Mouse (Mus musculus): ENCODE data around the gene Magt1. TPM values are rescaled to one million over a fixed set of nuclear protein-coding genes. Genes with fewer than 3 reads are reported as not detected.
A peak's percentile ranks its signal among the peaks of the same experiment; 100 is the strongest.
"Not testable (repeated sequence)": the region's sequence is repeated elsewhere in the genome, so short reads cannot be mapped to it uniquely, and the experiment has no call there.

Gene Magt1
- polyA plus RNA-seq, 1 experiment from 2014 or later = 27.0 TPM

DNA sequence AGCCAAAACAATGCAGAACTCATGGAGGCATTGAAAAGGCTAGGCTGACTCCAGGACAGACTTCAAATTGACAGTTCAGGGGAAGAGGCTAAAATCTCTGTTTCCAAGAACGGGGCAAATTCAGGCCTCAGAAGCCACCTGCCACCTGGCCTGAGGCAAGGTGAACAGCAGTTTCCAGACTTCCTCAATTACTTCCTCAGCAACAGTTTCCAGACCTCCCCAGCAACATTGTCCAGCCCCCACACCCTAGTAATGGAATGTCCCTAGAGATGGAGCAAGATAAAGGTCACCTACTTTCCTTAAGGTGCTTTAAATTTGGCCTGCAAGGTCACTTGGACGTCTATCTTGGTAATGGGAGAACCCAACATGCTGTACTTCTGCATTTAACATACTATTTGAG is 74.0 kb downstream of the Magt1 start:
- H3K4me1 ChIP-seq = no peaks in the 10 kb centered on the region
- no peak for ATAC-seq

DNA sequence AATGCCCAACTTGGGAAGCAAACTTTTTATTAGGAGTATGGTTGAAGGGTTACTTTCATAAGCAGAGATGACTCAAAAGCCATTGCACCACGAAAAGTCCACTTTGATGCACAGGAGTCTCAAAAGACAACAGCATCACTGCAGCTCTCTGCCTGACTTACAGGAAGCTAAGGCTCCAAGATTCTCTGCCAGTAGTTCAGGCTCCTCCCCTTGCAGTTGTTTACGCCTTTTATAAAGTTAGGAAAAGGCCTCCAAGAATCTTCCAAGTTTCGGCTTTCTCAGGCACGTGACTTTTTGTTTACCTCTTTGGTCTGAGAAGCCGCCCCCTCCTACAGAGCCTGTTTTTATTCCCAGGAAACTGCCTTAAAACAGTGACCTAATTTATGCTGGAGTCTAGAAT is 77.4 kb downstream of the Magt1 start:
- no peak for ATAC-seq
- H3K27ac ChIP-seq = no peak overlapping the region
- WGBS = 56% methylated on average over 5 of the region's 5 CpGs

More for the DNA sequence above, 74.0 kb downstream of the Magt1 start:
- H3K4me2 ChIP-seq = no peak overlapping the region
- no peaks in the 10 kb centered on the region for H3K36me3 ChIP-seq (ENCODE audit: poor library complexity, severe bottlenecking)
- no peaks in the 10 kb centered on the region for H3K9me3 ChIP-seq (replicated peaks)
- H3K27ac ChIP-seq = no peak overlapping the region
- WGBS = 72% methylated on average over 2 of the region's 2 CpGs
- no peak overlapping the region for H3K9ac ChIP-seq
- no peaks in the 10 kb centered on the region for H3K27me3 ChIP-seq
- H3K4me3 ChIP-seq = no peak overlapping the region

DNA sequence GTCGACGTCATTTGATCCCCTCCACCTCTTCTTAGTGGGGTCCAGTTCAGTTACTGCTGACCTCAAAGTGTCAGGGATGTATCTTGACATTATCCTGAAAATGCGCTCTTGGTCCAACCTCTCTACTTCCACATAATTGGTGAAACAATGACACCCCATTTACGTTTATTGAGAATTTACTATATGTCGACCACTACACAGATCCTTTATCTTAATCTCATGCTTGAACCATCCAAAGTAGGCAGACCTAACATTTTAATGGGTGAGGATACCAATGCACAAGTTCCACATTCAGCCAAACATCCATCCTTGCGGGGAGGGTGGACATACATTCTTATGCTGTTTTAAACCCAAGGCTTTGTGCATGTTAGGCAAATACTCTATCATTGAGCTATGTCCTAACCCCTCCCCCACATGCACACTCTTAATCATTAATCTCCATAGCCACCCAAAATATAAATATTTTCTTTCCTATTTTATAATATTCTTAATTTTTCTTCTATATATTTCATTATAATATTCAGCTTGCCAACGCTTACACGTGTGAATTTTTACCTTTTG is 82.1 kb downstream of the Magt1 start:
- H3K36me3 ChIP-seq (ENCODE audit: poor library complexity, severe bottlenecking) = no peaks in the 10 kb centered on the region
- H3K27ac ChIP-seq = peak overlapping the region; percentile 94; the same call in 1 of the 2 replicates
- H3K27me3 ChIP-seq = no peaks in the 10 kb centered on the region
- peaks cover 13% of the 10 kb centered on the region for H3K4me1 ChIP-seq
- H3K9me3 ChIP-seq (replicated peaks) = no peaks in the 10 kb centered on the region
- no peak overlapping the region for H3K9ac ChIP-seq
- H3K4me2 ChIP-seq = peak overlapping the region; percentile 42
- peak; percentile 36 for ATAC-seq
- H3K4me3 ChIP-seq = peak overlapping the region; percentile 62
- WGBS = 38% methylated on average over 8 of the region's 8 CpGs

More for the DNA sequence above, 77.4 kb downstream of the Magt1 start:
- no peak overlapping the region for H3K4me3 ChIP-seq
- H3K9ac ChIP-seq = no peak overlapping the region
- no peaks in the 10 kb centered on the region for H3K9me3 ChIP-seq (replicated peaks)
- H3K4me1 ChIP-seq = no peaks in the 10 kb centered on the region
- H3K36me3 ChIP-seq (ENCODE audit: poor library complexity, severe bottlenecking) = no peaks in the 10 kb centered on the region
- no peak overlapping the region for H3K4me2 ChIP-seq
- H3K27me3 ChIP-seq = no peaks in the 10 kb centered on the region

DNA sequence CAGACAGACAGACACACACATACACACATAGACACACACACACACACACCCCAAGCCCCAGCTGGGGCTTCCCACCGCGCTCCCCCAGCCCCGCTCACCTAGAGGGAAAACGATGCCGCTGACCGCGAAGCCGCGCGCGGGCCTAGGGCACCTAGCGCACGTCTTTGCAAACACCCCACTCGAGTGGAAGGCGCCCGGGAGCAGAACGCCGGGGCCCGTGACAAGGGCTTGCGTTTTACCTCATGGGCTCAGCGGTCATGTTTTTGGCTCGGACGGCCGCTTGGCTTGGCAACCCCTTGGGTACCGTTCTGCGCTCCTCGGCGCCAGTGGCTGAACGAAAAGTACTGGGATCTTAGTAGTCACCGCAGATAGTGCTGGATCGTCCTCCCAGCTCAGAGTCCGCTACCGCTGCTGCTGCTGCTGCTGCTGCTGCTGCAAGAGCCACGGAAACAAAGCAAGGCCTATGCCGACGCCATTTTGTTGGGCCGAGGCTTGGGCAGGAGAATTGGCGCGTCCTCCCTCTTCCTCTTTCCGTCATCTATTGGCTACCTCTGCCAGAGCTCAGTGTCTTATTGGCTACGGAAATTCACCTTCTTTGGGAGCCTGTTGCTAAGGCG is 82.7 kb downstream of the Magt1 start, which contains the start of gene Atrx:
TSS of gene Atrx (minus strand) at position 543 of the 617 bp plus-strand sequence.
- H3K27me3 ChIP-seq = no peaks in the 10 kb centered on the region
- H3K4me3 ChIP-seq = peak within 1 kb of the TSS; percentile 62
- peak within 1 kb of the TSS; percentile 59 for H3K4me2 ChIP-seq
- H3K27ac ChIP-seq = peak within 1 kb of the TSS; percentile 94
- no peaks in the 10 kb centered on the region for H3K9me3 ChIP-seq (replicated peaks)
- peak within 1 kb of the TSS; percentile 89 for H3K9ac ChIP-seq
- peak; percentile 96 for ATAC-seq
- WGBS = 19% methylated on average over 42 of the region's 42 CpGs
- H3K4me1 ChIP-seq = peaks cover 13% of the 10 kb centered on the region
- H3K36me3 ChIP-seq (ENCODE audit: poor library complexity, severe bottlenecking) = no peaks in the 10 kb centered on the region

DNA sequence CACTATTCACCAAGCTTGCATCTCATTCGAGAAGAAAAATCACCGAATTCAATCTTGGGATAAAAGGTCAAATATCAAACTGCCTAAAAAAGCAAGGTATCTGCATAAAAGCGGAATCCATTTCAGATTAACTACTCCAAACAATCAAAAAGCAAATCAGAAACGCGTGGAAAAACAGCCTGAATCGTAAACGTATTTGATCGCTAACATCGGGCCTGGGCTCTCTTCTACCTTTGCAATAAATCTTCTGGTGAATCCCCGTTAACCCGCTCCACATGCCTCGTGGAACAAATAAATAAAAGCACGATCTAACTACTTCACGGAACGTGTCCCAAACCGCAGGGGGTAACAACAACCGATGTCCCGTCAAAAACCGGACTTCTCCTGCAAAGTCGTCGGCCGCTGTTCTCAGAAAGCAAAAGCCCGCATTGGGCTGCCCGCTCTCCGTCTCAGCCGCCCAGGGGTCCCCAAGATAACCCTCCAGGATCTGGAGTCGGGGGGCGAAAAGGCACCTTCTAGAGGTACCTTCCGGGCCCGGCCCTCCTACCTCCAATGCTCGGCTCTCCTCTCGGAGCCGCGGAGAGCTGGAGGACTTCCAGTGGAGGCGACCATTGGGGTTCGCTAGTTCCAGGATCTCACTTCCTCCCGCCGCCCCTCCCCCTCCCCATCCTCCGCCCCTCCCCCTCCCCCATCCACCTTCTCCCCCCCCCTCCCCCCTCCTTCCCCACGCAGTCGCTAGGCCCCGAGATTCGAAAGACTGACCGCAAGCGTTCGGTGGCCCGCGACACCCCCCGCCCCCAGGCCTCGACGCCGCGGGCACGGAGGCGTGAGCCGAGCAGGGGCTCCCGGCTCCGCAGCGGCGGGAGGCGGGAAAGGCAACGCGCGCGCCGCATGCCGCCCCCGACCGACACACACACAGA is 83.5 kb downstream of the Magt1 start:
- peak overlapping the region; percentile 62 for H3K4me3 ChIP-seq
- peak overlapping the region; percentile 89 for H3K9ac ChIP-seq
- H3K4me2 ChIP-seq = peak overlapping the region; percentile 59
- 32% methylated on average over 44 of the region's 69 CpGs for WGBS
- no peaks in the 10 kb centered on the region for H3K27me3 ChIP-seq
- H3K36me3 ChIP-seq (ENCODE audit: poor library complexity, severe bottlenecking) = no peaks in the 10 kb centered on the region
- H3K27ac ChIP-seq = peak overlapping the region; percentile 94
- no peaks in the 10 kb centered on the region for H3K9me3 ChIP-seq (replicated peaks)
- H3K4me1 ChIP-seq = peaks cover 13% of the 10 kb centered on the region
- ATAC-seq = peak; percentile 57

DNA sequence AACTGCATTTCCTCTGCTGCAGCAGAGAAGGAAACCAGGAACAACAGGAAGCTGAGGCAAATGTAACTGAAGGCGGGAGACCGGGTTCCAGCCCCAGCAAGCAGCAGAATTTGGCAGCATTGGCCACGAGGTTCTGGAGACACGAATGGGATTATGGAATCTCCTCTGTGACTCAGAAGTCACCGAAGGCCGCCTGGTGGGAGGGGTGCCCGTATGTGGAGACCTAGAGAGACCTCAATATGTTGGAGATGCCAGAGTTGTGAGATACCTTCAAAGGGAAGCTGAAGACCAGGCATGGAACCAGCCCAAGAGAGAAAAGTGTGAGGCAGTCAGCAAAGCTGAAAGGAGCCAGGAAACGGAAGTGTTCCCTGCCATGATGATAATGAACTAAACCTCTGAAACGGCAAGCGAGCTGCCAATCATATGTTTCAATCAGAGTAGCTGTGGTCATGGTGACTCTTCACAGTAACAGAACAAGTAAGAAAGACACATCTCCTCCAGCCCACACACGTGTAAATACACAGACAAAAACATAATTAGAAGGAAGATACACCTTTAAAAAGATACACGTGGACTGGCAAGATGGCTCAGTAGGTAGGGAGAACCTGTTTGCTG is 85.5 kb downstream of the Magt1 start:
- WGBS = 77% methylated on average over 12 of the region's 12 CpGs
- Histone ChIP-seq H3K4me2 (peak overlapping the region; percentile 59), H3K4me1 (peaks cover 13% of the 10 kb centered on the region), H3K9me3 (replicated peaks) (no peaks in the 10 kb centered on the region), H3K4me3 (0 out of 2 replicates have a peak overlapping the region, but pooled peaks have one; percentile 62), H3K36me3 (ENCODE audit: poor library complexity, severe bottlenecking) (no peaks in the 10 kb centered on the region), H3K27ac (no peak overlapping the region), H3K9ac (no peak overlapping the region), H3K27me3 (no peaks in the 10 kb centered on the region)
- no peak for ATAC-seq

DNA sequence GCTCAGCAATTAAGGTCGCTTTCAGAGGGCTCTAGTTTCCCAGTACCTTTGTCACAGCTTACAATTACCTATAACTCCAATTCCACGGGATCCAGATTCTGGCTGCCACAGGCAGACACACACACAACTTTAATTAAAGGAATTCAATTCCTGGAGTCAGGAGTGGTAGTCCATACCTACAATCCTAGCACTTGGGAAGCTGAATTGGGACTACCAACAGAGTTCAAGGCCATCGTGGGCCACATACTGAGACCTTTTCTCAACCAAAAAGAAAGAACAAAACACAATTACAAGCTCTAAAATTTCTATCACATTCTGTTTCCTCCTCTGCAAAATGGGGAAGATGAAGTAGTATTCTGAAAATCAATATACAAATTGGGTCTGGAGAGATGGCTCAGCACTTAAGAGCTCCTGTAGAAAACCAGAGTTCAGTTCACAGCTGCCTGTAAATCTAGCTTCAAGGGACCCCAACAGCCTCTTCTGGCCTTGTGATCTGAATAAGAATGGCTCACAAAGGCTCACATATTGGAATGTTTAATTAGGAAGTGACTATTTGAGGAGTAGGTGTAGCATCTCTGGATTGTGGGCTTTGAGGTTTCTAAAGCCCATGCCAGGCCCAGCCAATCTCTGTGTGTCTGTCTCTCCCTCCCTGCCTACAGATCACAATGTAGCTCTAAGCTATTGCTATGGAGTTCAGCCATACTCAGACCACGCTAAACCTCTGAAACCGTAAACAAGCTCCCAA is 87.2 kb downstream of the Magt1 start:
- H3K4me3 ChIP-seq = no peak overlapping the region
- no peak for ATAC-seq
- H3K27ac ChIP-seq = no peak overlapping the region
- H3K9ac ChIP-seq = no peak overlapping the region
- H3K4me1 ChIP-seq = peaks cover 13% of the 10 kb centered on the region
- no peaks in the 10 kb centered on the region for H3K27me3 ChIP-seq
- 83% methylated on average over 5 of the region's 5 CpGs for WGBS
- no peaks in the 10 kb centered on the region for H3K36me3 ChIP-seq (ENCODE audit: poor library complexity, severe bottlenecking)
- H3K4me2 ChIP-seq = no peak overlapping the region
- H3K9me3 ChIP-seq (replicated peaks) = no peaks in the 10 kb centered on the region

DNA sequence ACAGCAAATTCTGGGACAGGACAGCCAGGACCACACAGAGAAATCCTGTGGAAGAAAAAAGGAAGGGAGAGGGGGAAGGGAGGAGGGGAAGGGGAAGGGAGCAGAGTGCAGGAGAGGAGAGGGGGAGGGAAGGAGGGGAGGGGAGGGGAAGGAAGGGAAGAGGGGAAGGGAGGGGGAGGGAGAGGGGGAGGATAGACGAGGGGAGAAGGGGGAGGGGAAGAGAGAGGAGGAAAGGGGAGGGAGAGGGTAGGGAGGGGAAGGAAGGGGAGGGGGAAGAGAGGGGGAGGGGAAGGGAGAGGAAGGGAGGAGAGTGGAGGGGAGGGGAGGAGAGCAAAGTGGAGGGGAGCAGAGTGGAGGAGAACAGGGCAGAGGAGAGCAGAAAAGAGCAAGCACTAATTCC is 87.8 kb downstream of the Magt1 start:
- no peaks in the 10 kb centered on the region for H3K9me3 ChIP-seq (replicated peaks)
- H3K9ac ChIP-seq = no peak overlapping the region
- WGBS = no CpG with 5 or more reads among the region's 1 CpGs
- ATAC-seq = no peak
- no peaks in the 10 kb centered on the region for H3K36me3 ChIP-seq (ENCODE audit: poor library complexity, severe bottlenecking)
- no peak overlapping the region for H3K27ac ChIP-seq
- no peak overlapping the region for H3K4me3 ChIP-seq
- H3K4me1 ChIP-seq = peaks cover 13% of the 10 kb centered on the region
- no peak overlapping the region for H3K4me2 ChIP-seq
- no peaks in the 10 kb centered on the region for H3K27me3 ChIP-seq

DNA sequence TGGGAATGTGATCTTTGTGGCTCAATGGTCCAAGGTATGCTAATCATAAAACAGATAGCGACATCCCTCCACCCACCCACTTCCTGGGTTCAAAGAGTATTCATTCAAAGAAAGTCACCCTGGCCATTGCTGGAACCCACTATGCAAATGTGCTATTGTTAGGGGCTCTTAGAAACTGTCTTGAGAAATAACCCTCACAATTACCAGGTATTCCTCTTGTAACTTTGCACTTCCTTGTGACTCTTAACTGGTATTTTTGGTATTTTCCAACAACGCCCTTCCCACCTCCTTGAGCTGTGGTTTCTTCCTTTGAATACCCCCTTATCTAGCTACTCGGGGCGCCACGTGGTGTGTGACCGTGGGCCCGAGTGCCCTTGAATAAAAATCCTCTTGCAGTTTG is 88.7 kb downstream of the Magt1 start:
- not testable (repeated sequence) for H3K9ac ChIP-seq; H3K9me3 ChIP-seq (replicated peaks); ATAC-seq; H3K4me3 ChIP-seq; H3K27me3 ChIP-seq; H3K27ac ChIP-seq; H3K36me3 ChIP-seq (ENCODE audit: poor library complexity, severe bottlenecking); H3K4me2 ChIP-seq
- WGBS = 94% methylated on average over 7 of the region's 7 CpGs
- peaks cover 13% of the 10 kb centered on the region for H3K4me1 ChIP-seq

DNA sequence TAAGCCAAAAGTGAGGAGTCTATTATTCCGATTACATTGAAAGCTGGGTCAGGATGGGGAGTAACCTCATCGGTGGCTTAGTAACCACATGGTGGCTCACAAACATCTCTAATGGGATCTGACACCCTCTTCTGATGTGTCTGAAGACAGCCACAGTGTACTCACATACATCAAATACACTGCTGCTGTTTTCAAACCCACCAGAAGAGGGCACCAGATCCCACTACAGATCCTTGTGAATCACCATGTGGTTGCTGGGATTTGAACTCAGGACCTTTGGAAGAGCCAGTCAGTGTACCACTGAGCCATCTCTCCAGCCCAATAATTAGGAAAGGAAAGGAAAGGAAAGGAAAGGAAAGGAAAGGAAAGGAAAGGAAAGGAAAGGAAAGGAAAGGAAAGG is 90.3 kb downstream of the Magt1 start:
- Histone ChIP-seq H3K27me3 (no peaks in the 10 kb centered on the region), H3K9ac (no peak overlapping the region), H3K4me2 (no peak overlapping the region), H3K4me3 (no peak overlapping the region), H3K27ac (no peak overlapping the region), H3K4me1 (peaks cover 5% of the 10 kb centered on the region), H3K36me3 (ENCODE audit: poor library complexity, severe bottlenecking) (no peaks in the 10 kb centered on the region), H3K9me3 (replicated peaks) (no peaks in the 10 kb centered on the region)
- WGBS = 100% methylated on average over 2 of the region's 2 CpGs
- ATAC-seq = no peak
